Mouse (Mus musculus) embryo, embryonic 10.5 days (tissue): ENCODE measurements around the gene D430041D05Rik.

ENCODE experiments used
- DNase-seq: peaks from one replicate; pipeline ENCODE4 v3.0.0-alpha.2; 2015; ENCODE audit warnings: low spot score

D430041D05Rik gene

DNA sequence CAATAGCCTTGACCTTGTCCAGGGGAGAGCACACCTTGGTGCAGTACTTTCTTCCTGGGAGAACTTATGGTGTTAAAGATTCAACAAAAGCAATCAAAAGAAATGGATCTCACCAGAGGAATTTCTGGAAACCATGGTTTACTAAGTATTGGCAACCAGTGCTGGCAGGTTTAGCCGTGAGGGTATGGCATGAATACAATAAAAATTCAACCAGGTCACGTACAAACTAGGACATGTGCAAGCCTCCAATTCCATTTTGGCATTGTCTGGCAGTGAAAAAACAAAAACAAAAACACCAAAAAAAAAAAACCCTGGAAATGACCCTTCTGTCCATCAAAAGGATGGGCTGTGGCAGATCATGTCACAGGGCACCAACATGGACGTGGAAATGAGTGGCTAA is 256.9 kb downstream of the D430041D05Rik start:
- no peak for DNase-seq

DNA sequence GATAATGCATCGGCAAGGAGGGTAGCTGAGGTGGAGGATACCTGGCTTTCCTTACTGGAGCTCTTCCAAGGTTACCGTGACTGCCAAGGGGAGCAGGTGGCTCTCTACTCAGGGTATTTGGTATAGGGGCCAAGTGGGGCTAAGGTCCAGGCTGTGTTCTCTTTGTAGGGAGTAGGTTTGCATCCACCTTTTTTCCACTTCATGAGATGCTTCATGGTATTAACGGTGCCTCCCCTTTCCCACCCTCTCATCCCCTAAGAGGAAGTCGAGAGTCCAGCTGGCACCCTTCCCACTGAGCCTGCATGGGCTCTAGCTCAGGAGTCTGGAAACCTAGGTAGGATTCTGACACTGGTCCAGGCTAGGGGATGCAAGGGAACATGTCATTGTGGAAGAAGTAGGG is 257.5 kb downstream of the D430041D05Rik start:
- no peak for DNase-seq

DNA sequence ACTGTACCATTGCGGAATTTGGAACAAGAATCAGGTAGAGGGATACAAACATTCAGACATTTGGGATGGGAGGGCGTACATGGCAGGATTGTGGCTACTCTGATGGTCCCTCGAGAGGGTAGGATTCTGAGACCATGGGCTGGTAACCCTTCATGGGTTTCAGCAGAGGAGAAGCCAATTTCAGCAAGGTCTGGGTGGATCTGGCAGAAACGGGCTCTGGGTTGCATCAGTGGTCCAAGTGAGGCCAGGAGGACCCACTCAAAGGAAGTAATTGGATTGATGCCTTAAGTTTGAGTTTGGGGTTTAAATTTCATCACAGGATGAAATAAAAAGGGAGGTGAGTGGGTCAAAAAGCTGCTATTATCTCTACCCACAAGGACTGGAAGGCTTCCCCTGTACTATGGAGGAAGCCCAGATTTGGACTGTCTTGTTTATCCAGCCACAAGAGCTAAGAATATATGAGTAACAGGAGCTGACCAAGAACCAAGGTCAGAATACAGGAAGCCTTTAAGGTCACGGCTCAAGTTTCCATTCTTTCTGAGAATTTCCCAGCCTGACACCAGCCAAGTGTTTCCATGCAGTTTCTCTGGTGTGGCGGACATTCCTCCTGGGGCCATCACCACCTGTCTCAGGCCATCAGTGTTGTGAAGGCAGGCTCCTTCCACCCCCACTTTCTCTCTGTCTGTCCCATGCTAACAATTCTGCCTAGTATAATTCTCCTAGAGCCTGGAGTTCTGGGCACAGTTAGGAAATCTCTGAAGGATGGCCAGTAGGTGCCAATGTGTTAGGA is 260.0 kb downstream of the D430041D05Rik start:
- DNase-seq = peak; percentile 27

DNA sequence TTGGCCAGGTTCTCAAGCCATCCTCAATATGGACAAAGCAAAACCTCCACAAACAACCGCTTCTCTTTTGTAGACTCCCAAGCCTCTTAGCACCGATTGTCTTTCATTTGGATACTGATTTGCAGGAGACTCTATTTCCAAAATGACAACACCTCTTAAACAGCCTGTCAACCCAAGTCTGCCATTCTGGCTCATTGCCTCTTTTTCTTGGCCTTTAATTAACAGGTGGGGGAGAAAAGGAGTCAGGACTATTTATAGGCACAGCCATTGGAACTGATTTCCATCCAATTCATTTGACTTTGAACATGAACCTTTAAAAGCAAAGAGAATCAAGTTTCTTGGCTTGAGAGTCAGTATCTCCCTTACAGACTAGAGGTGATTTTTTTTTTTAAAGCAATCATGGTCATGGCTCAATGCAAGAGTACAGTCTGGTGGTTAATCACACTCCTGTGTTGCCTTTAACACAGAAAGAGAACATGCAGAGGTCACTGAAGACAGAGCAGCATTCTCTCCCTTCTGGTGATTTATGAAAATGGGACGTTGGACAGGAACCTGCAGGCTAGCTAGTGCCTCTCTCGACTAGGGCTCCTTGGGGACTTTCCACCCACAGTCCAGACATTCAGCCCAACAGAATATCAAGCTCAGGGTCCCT is 262.8 kb downstream of the D430041D05Rik start:
- DNase-seq = no peak

DNA sequence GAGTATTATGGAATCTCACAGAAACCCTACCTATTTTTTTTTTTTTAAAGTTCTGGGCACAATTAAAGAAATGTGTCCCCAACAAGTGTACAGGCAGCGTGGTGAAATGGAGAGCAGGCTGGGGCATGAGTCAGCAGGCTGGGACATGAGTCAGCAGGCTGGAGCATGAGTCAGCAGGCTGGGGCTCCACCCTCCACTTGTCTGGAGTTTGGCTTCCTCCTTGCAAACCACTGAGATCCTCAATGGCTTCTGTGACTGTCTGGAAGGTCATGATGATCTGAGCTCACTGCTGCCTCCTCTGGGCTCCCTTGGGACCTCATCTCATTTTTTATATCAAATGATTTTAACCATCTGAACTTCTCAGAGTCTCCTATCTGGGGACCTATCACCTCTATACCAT is 264.8 kb downstream of the D430041D05Rik start:
- no peak for DNase-seq

DNA sequence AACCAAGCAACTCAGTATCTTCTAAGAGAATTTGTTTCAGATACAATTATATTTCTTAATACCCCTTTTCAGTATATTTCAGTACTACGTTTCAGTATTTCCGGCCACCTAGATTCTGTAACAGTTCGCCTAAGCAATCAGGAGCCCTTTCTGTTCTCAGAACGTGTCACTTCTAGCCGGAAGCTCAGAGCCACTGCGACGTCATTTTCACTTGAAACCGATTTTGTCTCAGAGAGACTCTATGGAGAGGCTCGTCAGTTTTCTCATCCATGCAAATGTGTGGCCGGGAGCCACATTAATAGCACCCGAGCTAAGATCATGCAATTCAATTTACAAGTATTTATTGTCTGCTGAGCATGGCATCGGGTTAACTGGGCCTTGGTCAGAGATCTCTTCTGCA is 266.8 kb downstream of the D430041D05Rik start:
- DNase-seq = no peak

DNA sequence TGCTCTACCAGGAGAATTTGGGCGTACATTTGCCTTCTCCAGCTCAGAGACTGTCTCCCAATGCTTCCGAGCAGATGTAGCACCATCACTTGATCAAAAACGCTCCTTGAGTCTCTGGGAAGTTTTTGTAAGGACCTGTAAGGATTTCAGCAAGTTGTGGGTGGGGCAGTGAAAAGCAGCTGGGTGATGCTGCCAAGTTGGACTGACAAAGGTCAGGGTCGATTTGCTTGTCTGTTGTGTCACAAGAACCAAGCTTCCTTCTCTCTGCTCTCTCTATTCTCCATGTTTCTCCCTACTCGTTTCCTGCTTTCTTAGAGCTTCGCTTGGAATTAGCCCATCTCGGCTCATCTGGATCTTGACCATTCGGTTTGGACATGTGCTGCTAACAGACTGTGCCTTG is 268.7 kb downstream of the D430041D05Rik start:
- DNase-seq = no peak

DNA sequence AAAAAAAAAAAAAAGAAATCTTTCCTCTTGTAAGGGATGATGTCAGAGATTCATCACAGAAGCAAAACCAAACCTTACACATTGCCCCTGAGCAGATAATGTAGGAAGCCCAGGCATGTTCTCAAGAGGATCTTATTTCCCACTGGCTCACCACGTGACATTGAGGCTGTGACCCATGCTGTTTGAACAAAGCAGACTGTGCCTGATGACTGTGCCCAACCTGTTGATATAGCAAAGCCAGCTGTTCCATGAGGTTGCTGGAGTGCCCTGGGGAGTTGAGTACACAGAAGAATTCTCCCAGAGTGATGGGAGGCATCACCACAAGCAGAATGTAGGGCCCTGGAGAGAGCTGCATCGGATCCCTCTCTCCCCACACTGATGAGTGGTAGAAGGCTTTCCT is 274.9 kb downstream of the D430041D05Rik start:
- DNase-seq = no peak

DNA sequence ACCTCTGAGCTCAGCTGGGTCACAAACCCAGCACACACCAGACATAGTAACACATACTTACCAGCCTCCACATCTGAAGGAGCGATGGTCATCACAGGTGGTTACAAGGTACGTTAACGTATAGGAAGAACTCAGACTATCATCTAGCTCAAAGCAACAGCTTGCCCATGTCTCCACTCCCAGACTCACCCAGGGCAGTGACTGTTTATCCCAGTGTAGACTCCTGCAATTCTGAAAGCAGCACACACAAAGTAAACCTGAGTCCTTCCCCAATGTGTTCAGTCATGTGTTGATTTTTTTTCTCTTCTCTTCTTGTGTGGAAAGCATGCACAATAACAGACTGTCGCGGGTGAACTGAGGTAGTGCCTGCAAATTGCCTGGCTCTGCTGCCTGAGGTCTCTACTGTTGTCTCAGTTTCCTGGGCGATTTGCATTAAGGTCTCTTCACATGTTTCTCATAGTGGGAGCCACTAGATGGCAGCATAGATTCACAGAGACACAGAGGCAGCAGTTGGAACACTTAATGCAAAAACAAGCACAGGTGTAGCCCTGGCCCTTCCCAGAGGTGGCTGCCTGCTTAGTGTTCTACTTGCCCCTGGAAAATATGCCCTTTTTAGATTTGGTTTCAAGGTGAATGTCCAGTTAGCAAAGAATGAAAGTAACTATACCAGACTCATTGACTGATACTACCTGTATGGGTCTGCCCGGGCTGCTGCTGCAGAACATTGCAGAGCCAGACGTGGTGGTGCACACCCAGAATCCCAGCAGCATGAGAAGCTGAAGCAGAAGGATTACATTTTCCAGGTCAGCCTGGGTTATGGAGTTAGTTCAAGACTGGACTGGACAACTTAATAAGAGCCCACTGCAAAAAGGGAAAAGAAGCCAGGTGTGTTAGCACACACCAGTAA is 276.4 kb downstream of the D430041D05Rik start:
- peak; percentile 91 for DNase-seq

DNA sequence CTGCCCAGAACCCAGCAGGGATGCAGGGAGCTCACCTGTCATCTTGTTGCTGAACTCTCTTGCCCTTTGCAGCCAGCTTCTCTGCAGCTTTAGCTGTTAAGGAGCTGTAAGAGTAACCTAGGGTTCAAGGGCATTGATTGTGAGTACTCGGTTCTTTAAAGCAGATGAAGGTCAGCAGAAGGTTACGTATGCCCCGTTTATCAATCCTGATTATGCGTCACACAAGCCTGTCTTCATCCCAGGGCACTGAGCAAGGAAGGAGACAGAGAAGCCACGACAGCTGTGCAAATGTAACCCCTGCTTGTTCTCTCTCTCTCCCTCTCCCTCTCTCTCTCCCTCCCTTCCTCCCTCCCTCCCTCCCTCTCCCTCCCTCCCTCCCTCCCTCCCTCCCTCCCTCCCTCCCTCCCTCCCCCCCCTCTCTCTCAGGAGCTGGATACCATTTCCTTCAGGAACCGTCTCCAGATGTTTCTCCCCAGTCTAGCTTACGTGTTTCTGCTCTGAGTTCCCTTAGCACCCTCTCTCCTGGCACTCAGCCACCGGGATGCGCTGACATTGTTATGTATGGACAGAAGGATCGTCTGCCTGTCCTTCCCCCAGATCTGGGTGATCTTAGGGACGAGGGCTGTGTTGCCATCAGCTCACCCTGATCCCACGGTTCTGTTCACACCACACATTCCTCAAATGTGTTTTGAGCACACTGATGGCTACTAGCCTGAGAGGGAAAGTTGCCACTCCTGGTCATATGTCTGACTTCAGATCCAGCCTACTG is 277.6 kb downstream of the D430041D05Rik start:
- DNase-seq = no peak

DNA sequence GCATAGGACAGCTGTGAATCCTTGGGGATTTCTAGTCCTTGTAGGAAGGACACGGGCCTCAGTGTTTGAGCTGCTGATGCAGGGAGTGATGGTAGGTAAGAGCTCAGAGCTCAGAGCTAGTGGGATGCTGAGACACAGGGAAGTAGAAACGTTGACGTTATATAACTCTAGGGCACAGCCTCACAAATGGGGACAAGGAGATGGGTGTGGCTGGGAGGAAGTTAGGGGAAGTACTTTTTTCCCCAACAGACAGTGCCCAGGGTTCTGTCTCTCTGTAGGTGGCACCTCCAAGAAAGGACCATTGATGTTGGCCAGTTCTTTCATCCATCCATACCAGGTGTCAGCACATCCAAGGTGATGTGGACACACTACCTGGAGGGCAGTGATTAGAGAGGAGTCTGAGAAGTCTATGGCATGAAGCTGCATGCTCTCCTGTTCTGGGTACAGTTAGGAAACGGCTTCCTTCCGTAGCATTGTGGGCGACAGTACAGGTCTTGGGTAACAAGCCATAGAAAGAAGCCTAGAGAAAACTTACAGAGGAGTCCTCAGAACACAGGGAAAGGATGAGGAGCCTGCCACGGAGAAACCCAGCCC is 278.4 kb downstream of the D430041D05Rik start:
- DNase-seq = no peak

DNA sequence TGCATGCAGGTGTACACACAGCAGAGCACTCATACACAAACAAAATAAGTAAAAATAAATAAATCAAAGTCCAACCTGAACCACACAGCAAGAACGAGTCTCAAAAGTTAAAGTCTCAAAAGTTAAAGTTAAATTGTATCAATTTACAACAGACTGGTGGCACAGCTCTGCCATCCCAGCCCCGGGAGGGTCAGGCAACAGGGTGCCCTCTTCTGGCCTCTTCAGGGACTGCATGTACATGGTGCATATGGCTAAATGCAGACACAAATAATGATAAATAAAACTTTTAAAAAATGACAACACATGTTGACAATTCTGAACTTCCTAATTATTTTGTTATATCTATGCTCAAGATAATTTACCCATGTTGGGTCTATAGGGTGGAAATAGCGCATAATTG is 279.8 kb downstream of the D430041D05Rik start:
- peak; percentile 50 for DNase-seq

DNA sequence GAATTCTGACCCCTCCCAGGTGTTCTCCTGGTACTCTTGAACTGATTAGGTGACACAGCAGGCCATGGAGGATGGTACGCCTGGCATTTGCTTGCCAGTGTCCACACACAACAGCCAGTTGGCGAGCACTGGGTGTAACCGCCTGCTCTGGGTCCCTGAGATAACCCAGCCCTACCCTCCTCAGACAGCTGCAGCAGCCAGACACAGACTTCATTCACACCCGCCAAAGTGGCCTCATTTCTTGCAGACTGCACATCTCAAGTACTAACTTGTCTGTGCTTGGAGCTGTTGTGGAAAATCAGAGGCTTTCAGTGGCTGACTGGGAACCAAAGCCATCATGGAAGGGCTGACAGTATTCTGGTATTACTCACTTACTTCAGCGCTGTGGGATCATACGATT is 280.6 kb downstream of the D430041D05Rik start:
- DNase-seq = no peak

DNA sequence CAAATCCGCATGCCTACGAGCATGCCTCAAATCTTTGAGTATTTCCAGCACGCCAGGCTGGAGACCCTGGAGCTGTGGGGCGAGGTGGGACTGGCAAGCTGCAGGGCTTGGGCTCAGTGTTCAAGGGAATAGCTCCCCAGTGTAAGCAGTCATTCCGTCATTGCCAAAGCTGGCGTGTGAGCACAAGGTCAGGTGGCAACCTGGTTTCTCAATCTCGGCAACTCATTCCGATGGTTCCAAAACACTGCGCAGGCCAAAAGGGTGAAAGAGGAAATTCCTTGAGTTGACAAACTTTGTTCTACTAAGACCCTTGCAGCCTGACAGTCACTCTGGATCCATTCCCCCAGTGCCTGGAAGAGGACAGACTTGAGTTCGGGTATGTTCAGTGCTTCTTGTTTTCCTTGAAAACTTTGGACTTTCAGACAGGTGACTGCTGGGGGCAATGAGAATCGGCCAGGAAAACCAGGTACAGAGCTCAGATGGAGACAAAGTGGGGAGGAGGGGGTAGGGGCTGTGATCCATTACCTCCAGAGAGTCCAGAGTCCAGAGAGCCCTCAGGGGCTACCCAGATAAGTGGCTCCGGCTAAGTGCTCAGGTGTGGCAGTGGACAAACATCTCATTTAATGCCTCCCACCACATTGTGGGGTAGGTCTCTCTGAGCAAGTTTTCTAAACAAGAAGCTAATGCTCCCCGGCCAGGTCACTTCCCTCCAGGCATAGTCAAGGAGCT is 281.8 kb downstream of the D430041D05Rik start:
- no peak for DNase-seq

DNA sequence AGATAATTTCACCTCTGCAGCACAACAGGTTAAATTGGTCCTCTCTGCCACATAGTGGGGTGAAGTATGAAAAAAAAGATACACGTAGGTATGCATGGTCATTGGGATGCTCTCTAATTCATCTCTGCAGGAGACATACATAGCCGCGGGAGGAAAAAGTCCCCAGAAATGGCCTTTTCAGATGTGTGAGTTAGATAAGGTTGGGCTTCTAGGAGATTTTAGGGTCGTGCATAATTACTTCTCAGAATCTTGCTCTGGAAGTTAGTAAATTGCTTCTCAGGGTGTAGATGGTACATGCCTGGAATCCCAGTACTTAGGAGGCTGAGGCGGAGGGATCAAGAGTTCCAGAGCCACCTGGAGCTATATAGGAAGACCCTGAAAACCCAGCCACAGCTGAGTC is 286.7 kb downstream of the D430041D05Rik start:
- DNase-seq = no peak

DNA sequence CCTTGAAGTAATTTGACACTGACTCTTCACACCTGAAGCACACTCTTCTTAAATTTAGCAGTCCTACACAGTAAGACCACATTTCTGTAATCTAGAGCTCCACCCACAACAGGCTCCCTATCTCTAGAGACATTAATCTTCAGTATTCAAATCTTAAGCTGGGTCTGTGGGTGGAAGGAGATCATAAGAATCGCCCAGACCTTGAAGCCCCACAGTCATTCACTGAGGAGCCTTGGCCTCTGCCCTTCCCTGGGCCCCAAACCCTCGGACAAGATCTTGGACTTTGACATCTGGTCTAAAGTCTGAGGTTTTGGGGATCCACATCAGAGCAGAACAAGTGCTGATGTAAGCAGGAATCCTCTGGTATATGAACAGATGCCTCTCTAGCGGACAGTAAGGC is 287.3 kb downstream of the D430041D05Rik start:
- no peak for DNase-seq

DNA sequence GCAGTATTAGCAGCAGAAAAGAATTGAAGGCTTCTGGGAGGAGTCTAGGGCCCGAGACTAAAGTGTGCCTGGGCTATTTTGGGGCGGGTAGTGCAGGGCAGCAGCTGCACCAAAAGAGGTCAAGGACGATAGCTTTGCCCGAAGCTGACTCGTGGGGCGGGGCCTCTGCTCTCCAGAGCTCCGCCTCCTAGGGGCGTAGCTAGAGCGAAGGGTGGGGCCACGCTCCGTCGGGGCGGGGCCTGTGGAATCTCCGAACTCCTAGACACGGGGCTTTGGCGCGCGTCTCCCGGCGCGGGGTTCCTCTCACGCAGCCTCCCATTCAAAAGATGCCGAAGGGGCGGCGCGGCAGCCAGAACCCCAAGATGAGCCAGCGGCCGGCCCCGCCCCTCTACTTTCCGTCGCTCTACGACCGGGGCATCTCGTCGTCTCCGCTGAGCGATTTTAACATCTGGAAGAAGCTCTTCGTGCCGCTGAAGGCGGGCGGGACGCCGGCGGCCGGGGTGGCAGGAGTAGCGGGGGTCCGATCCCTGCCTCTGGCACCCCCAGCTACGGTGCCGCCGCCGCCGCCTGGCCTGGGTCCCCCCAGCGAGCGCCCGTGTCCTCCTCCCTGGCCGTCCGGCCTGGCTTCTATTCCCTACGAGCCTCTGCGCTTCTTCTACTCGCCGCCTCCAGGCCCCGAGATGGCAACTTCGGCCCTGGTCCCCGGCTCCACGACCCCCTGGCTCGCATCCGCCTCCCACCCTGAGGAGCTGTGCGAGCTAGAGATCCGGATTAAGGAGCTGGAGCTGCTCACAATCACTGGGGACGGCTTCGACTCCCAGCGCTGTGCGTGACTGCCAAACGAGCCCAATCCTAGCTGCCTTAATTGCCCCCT is 288.1 kb downstream of the D430041D05Rik start, which contains the start of gene A930018P22Rik:
Gene A930018P22Rik, plus strand, starts transcription at position 265 of the 874 bp plus-strand sequence.
- DNase-seq = peak; percentile 97

DNA sequence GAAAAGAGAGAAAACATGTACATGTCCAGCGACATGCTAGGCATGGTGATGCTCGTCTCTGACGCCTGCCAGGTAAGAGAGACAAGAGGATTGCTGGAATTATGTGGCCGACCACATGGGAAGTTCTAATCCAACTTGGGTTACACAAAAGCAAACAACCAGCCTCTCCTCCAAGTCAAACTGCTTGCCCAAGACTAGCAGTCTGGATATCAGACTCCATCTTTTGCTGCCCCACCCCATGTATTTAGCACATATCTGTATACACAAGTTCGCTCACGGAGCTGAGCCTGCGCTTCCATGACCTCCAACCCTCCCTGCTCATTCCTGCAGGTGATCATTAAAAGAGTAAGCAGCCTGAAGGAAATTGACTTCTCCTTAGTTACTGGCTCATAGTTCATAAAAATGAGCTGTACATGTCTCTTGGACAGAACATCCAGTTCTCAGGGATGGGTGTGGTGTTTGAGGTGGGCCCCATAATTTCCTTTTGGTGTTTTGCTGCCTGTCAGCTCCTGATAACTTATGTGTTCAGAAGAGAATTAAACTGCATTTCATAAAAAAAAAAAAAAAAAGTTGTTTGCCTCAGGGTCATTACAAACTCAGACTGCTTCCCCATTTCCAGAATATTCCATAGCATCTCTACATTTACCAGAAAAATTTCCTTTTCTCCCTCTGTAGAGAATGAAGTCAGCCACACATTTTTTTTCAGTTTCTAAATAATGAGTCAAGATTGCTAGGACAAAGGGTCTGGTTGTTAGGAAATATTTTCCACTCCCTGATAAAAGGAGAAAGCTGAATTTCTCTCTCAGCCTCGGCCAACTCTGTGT is 288.9 kb downstream of the D430041D05Rik start:
- no peak for DNase-seq

DNA sequence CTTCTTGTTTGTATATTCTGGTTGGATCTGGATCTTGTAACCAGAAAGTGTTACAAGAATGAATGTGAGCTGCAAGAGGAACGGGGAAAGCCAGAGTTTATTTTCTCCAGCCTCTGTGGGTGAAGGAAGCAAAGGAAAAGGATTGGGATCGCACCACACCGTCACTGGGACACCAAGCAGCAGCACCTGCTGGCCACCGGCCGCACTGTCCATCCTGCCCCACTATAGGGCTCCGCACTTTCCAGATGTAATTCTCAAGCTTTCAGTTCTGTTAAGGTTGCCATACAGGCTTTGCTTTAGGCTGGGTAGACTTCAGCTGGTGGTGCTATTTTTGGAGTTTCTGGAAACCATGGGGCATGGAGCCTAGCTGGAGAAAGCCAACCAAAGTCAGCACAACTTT is 290.5 kb downstream of the D430041D05Rik start:
- DNase-seq = no peak
